Mouse (Mus musculus) heart, postnatal 0 days (tissue): ENCODE results near the gene Gpbp1. TPM values are rescaled to one million over a fixed set of nuclear protein-coding genes. Genes with fewer than 3 reads are reported as not detected.

Source experiments
- ATAC-seq: fragments of 200-750 bp; cut with Nextera tagmentation; 2 replicates; pipeline ENCODE4 v1.8.0; 2017; ENCODE audit warnings: low read depth, moderate number of reproducible peaks, moderate library complexity; ENCODE audit not compliant: insufficient read depth
- DNase-seq: peaks from one replicate; pipeline ENCODE4 v3.0.0-alpha.2; 2016; ENCODE audit warnings: low spot score
- H3K27ac ChIP-seq: fragments of 300-500 bp; sonication (generic); 2 replicates; pipeline ENCODE4 v1.5.1; 2014; ENCODE audit warnings: low read depth, mild to moderate bottlenecking
- H3K27me3 ChIP-seq: fragments of 300-500 bp; sonication (generic); 2 replicates; pipeline ENCODE4 v1.6.1; 2014; ENCODE audit warnings: low read length, mixed read lengths; ENCODE audit not compliant: control insufficient read depth, insufficient read depth
- H3K36me3 ChIP-seq: fragments of 300-500 bp; sonication (generic); replicated peaks from 2 replicates; pipeline ENCODE4 v1.6.1; 2014; ENCODE audit warnings: low read length, mixed read lengths; ENCODE audit not compliant: control insufficient read depth, insufficient read depth
- H3K4me1 ChIP-seq: fragments of 300-500 bp; sonication (generic); 2 replicates; pipeline ENCODE4 v1.6.1; 2014; ENCODE audit warnings: antibody characterized with exemption; ENCODE audit not compliant: control insufficient read depth, insufficient read depth
- H3K4me2 ChIP-seq: fragments of 300-500 bp; sonication (generic); 2 replicates; pipeline ENCODE4 v1.6.1; 2014; ENCODE audit warnings: low read depth, mild to moderate bottlenecking, low read length, moderate library complexity
- H3K4me3 ChIP-seq: fragments of 300-500 bp; sonication (generic); 2 replicates; pipeline ENCODE4 v1.5.1; 2014; ENCODE audit warnings: low read depth, low read length
- H3K9ac ChIP-seq: fragments of 300-500 bp; sonication (generic); replicated peaks from 2 replicates; pipeline ENCODE4 v1.6.1; 2014; ENCODE audit warnings: low read depth, low read length, mixed read lengths
- H3K9me3 ChIP-seq: fragments of 300-500 bp; sonication (generic); replicated peaks from 2 replicates; pipeline ENCODE4 v1.6.1; 2016; ENCODE audit warnings: low read length; ENCODE audit not compliant: control insufficient read depth
- CTCF ChIP-seq: IDR thresholded peaks from 2 replicates; pipeline ENCODE4 v1.5.1; 2016; ENCODE audit warnings: antibody characterized with exemption, control low read depth, low read depth
- EP300 ChIP-seq: IDR thresholded peaks from 2 replicates; pipeline ENCODE4 v1.6.1; 2016; ENCODE audit warnings: antibody characterized with exemption, low read depth
- whole genome bisulfite sequencing: fragments of 180-500 bp; shearing (Covaris S2); extraction: QIAGEN DNeasy Blood & Tissue Kit; methylation state at CpG from one replicate; pipeline ENCODE4 v1.1.7; 2014; 5-methylcytosine and 5-hydroxymethylcytosine counted together
- polyA plus RNA-seq: library from polyadenylated mRNA; unstranded; fragments of >200 nt; fragmentation: Nextera tagmentation; extraction: Ambion mirVana; gene quantifications from 2 replicates; pipeline ENCODE4 v1.2.1, GENCODE M21; 2015
- total RNA-seq: library from RNA; depleted of rRNA; stranded (reverse); fragments of >200 nt; gene quantifications from 2 replicates; pipeline ENCODE4 v1.2.3, GENCODE M21; 2014; ENCODE audit warnings: low replicate concordance

The Gpbp1 gene
- total and polyA plus RNA-seq, 2 experiments from 2014 or later: 22.1 to 40.3 TPM

- H3K4me2 ChIP-seq: no peak overlapping the region
These were observed 41.8 kb upstream of the Gpbp1 start for GRCm38 (mm10) chr13:111531701-111532100.

GRCm38 (mm10) chr13:111524277-111524676 lies 34.4 kb upstream of the Gpbp1 start:
- Histone ChIP-seq H3K36me3 (no peaks in the 10 kb centered on the region), H3K27ac (no peak overlapping the region), H3K9ac (no peak overlapping the region), H3K27me3 (no peaks in the 10 kb centered on the region), H3K4me3 (no peak overlapping the region), H3K4me2 (no peak overlapping the region), H3K4me1 (no peaks in the 10 kb centered on the region), H3K9me3 (no peaks in the 10 kb centered on the region)
- TF ChIP-seq CTCF (no peak), EP300 (no peak)
- WGBS: 86% methylated on average over 2 of the region's 2 CpGs
- ATAC-seq (no peak), DNase-seq (no peak)

More at GRCm38 (mm10) chr13:111531701-111532100, 41.8 kb upstream of the Gpbp1 start:
- no peak overlapping the region for H3K27ac ChIP-seq
- H3K4me1 ChIP-seq: no peaks in the 10 kb centered on the region
- no peak for TF ChIP-seq EP300
- TF ChIP-seq CTCF: no peak
- H3K36me3 ChIP-seq: no peaks in the 10 kb centered on the region
- H3K9me3 ChIP-seq: no peaks in the 10 kb centered on the region
- H3K4me3 ChIP-seq: no peak overlapping the region
- WGBS: 100% methylated on average over 1 of the region's 1 CpGs
- DNase-seq (no peak), ATAC-seq (no peak)
- no peak overlapping the region for H3K9ac ChIP-seq
- H3K27me3 ChIP-seq: no peaks in the 10 kb centered on the region

GRCm38 (mm10) chr13:111522336-111522735 lies 32.4 kb upstream of the Gpbp1 start:
- Histone ChIP-seq H3K9me3 (no peaks in the 10 kb centered on the region), H3K4me2 (no peak overlapping the region), H3K4me1 (no peaks in the 10 kb centered on the region), H3K27ac (no peak overlapping the region), H3K36me3 (no peaks in the 10 kb centered on the region), H3K9ac (no peak overlapping the region), H3K4me3 (no peak overlapping the region), H3K27me3 (no peaks in the 10 kb centered on the region)
- ATAC-seq (no peak), DNase-seq (no peak)
- no peak for TF ChIP-seq EP300
- no peak for TF ChIP-seq CTCF
- 77% methylated on average over 9 of the region's 9 CpGs for WGBS

GRCm38 (mm10) chr13:111520456-111520855 lies 30.5 kb upstream of the Gpbp1 start:
- WGBS: 44% methylated on average over 4 of the region's 4 CpGs
- Histone ChIP-seq H3K27me3 (no peaks in the 10 kb centered on the region), H3K4me1 (no peaks in the 10 kb centered on the region), H3K4me3 (no peak overlapping the region), H3K4me2 (no peak overlapping the region), H3K9me3 (no peaks in the 10 kb centered on the region), H3K36me3 (no peaks in the 10 kb centered on the region), H3K27ac (no peak overlapping the region), H3K9ac (no peak overlapping the region)
- ATAC-seq (no peak), DNase-seq (no peak)
- TF ChIP-seq EP300 (no peak), CTCF (no peak)

- H3K9ac ChIP-seq: no peak overlapping the region
- H3K36me3 ChIP-seq: no peaks in the 10 kb centered on the region
- DNase-seq (no peak), ATAC-seq (no peak)
- no peaks in the 10 kb centered on the region for H3K9me3 ChIP-seq
- H3K27me3 ChIP-seq: no peaks in the 10 kb centered on the region
- H3K4me1 ChIP-seq: no peaks in the 10 kb centered on the region
- H3K4me3 ChIP-seq: no peak overlapping the region
- no peak overlapping the region for H3K4me2 ChIP-seq
- H3K27ac ChIP-seq: no peak overlapping the region
- no peak for TF ChIP-seq CTCF
- no peak for TF ChIP-seq EP300
- 16% methylated on average over 5 of the region's 5 CpGs for WGBS
These were observed 28.4 kb upstream of the Gpbp1 start for GRCm38 (mm10) chr13:111518332-111518731.

- Histone ChIP-seq H3K4me2 (no peak overlapping the region), H3K27me3 (no peaks in the 10 kb centered on the region), H3K9me3 (no peaks in the 10 kb centered on the region), H3K27ac (no peak overlapping the region), H3K36me3 (no peaks in the 10 kb centered on the region), H3K4me3 (no peak overlapping the region), H3K9ac (no peak overlapping the region), H3K4me1 (no peaks in the 10 kb centered on the region)
- DNase-seq: no peak
- WGBS: 74% methylated on average over 7 of the region's 7 CpGs
- ATAC-seq: no peak
- TF ChIP-seq EP300: no peak
- no peak for TF ChIP-seq CTCF
These were observed 26.7 kb upstream of the Gpbp1 start for GRCm38 (mm10) chr13:111516385-111517150.
